Mouse (Mus musculus): ENCODE data around the gene Fam43b.

DNA sequence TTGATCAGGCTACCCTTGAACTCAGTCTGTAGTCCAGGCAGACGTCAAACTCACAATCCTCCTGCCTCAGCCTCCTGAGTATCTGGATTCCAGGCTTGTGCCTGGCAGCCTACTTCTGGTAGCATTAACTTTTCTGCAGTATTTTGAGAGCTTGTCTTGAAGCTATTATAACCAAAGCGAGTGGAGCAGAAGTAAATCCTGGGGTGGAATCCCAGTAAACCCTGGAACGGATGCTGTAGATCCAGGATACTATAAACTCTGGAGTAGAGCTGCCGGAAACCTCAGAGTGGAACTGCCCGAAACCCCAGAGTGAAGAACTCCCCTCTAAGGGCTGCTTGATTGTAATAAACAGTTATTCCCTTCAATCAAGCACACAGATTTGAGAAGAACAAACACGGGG is 18.8 kb downstream of the Fam43b start:
- TF ChIP-seq CTCF (IDR thresholded peaks at IDR 0.05; ENCODE audit: borderline replicate concordance, insufficient read depth, low read length) = no peak
- no peak for TF ChIP-seq POLR2A (IDR thresholded peaks at IDR 0.05; ENCODE audit: low read depth, low read length)

Measured in embryonic fibroblast, embryonic 13.5 days (primary cell).